Mouse (Mus musculus) T-helper 2 cell (primary cell): ENCODE results near the gene Ptdss2.

ENCODE experiments used
- in situ Hi-C: fragments of 300-600 bp; cut with MboI, MseI; formaldehyde crosslinking; loops from one replicate; pipeline ENCODE4 v1.15.1; 2025; ENCODE audit warnings: high pct_unique_total_duplicates

The Ptdss2 gene

GRCm38 (mm10) chr7:141172116-141173006, 50.2 kb downstream of the Ptdss2 start, which contains the start of gene Rnh1:
Rnh1 (minus strand) TSS chr7:141172857.
- in situ Hi-C loops, result loop anchor here (10.0 kb wide), 2 partner anchors 118 to 268 kb away; partner anchors contain the start of gene Cox8b

- in situ Hi-C loops, result loop anchor here (10.0 kb wide), 2 partner anchors 119 to 269 kb away; partner anchors contain the start of gene Cox8b
Measured at GRCm38 (mm10) chr7:141173323-141173850, 51.2 kb downstream of the Ptdss2 start.

- in situ Hi-C loops, result loop anchor here (10.0 kb wide), 2 partner anchors 120 to 270 kb away; partner anchors contain the start of gene Cox8b
Measured at GRCm38 (mm10) chr7:141175068-141175467, 52.9 kb downstream of the Ptdss2 start.

GRCm38 (mm10) chr7:141176173-141176572, 54.0 kb downstream of the Ptdss2 start:
- in situ Hi-C loops, result loop anchor here (10.0 kb wide), 2 partner anchors 121 to 271 kb away; partner anchors contain the start of gene Cox8b

- in situ Hi-C loops, result no loop called here
Measured at GRCm38 (mm10) chr7:141188194-141188593, 66.0 kb downstream of the Ptdss2 start.

- in situ Hi-C loops, result no loop called here
Measured at GRCm38 (mm10) chr7:141188733-141189132, 66.6 kb downstream of the Ptdss2 start.

GRCm38 (mm10) chr7:141190220-141190619, 68.0 kb downstream of the Ptdss2 start:
- in situ Hi-C loops, result no loop called here

- in situ Hi-C loops, result no loop called here
Measured at GRCm38 (mm10) chr7:141191036-141191435, 68.9 kb downstream of the Ptdss2 start.

- in situ Hi-C loops, result no loop called here
Measured at GRCm38 (mm10) chr7:141191796-141192685, 69.9 kb downstream of the Ptdss2 start.

- in situ Hi-C loops, result no loop called here
Measured at GRCm38 (mm10) chr7:141192776-141193347, 70.7 kb downstream of the Ptdss2 start.

- in situ Hi-C loops, result no loop called here
Measured at GRCm38 (mm10) chr7:141193348-141193856, 71.2 kb downstream of the Ptdss2 start.

GRCm38 (mm10) chr7:141193948-141194347, 71.8 kb downstream of the Ptdss2 start, which contains the start of the genes Hras and Lrrc56:
Hras (minus strand) TSS chr7:141194005.
Lrrc56 (plus strand) TSS chr7:141194157.
- in situ Hi-C loops, result no loop called here

- in situ Hi-C loops, result no loop called here
Measured at GRCm38 (mm10) chr7:141194409-141194808, 72.2 kb downstream of the Ptdss2 start.

GRCm38 (mm10) chr7:141194830-141195229, 72.6 kb downstream of the Ptdss2 start:
- in situ Hi-C loops, result no loop called here

- in situ Hi-C loops, result no loop called here
Measured at GRCm38 (mm10) chr7:141195754-141196153, 73.6 kb downstream of the Ptdss2 start.

GRCm38 (mm10) chr7:141196619-141197282, 74.6 kb downstream of the Ptdss2 start:
- in situ Hi-C loops, result no loop called here

GRCm38 (mm10) chr7:141198121-141198520, 75.9 kb downstream of the Ptdss2 start:
- in situ Hi-C loops, result no loop called here

- in situ Hi-C loops, result no loop called here
Measured at GRCm38 (mm10) chr7:141204546-141204945, 82.4 kb downstream of the Ptdss2 start.

- in situ Hi-C loops, result no loop called here
Measured at GRCm38 (mm10) chr7:141205504-141205903, 83.3 kb downstream of the Ptdss2 start.
